Mouse (Mus musculus) lung, postnatal 4 days (tissue): ENCODE results near the gene Gm6993.

ENCODE experiments used
- DNase-seq, 2 experiments: peaks; one replicate each; pipeline ENCODE4 v3.0.0; 2021

Gene Gm6993

DNA sequence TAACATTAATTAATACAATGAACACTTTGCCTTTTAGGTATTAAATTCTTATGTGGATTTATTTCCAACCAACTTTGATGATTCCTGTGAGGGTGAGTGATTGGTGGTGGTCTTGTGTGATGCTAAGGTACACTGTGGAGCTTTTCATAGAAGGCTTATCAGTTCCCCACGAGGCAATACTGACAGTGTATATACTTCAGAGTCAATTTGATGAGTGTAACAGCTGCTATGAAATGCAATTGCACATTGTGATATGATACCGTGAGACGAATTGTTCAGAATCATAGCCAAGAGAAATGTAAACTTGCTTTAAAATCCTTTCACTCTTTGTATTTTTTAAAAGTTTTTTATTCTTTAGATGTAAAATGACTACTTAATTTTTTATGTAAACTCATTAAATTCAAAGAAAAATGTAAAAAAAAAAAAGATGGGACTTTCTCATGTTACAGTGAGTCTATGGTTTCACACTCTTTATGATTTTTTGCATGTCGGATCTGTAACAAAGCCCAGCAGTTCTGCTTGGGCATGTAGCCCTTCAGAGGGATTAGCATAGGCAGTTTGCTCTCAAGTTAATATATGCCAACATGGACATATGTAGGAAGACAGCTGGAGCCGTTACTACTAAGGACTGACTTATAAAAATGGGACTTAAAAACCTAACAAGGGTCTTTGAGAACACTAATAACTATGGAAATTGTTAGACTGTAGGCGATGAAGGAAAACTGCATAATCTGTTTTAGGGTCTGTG lies 1.2 kb downstream of the Gm6993 start:
- no peak for DNase-seq

DNA sequence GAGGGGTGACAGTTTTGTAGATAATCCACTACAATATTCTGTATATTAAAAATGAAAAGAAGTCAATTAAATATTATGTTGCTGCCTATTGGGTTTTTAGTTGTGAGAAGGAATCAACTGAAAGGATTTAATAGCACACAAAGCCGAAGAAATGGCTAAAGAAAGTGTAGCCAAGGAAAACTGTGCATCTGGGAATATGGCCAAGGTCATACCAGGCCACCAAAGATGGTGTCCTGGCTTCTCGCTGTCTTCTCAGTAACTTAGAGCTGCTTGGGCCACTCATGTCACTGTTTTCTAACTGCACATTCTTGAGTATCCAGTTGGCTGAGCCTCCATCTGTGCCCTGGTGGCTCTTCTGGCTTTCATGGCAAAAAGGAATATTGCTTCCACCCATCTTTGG lies 3.4 kb downstream of the Gm6993 start:
- DNase-seq = no peak

DNA sequence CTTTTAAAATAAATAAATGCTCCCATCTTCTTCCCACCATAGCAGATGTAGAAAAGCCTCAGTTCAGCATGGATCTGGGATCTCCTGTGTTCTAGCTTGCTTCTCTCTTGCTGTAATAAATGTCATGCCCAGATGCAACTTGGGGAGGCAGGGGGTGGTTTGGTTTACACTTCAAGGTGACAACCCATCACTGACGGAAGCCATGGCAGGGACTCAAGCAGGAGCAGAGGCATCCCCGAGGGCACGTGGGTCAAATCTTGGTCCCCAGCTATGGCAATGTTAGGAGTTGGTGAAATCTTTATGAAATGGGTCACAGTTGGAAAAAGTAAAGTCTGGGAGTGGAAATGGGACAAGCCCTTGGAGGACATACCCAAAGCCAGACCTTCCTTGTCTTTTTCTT lies 4.1 kb downstream of the Gm6993 start:
- no peak for DNase-seq

DNA sequence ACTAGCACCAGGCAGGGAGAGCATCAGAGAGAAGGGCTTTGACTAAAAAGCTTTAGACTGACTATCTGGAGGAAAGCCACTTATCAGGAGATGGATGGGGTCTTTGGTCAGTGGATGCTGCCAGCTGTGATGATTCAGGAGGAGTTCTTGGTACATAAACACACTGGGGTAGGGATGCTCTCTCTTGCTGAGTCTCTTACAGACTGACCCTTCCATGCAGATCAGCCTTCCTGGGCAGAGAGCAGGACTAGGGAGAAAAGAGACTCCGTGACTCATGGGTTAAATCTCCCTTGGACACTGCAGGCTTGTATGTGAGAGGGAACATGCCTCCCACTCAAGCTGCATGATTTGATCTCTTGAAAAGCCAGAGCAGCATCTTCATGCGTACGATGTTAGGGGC lies 5.6 kb downstream of the Gm6993 start:
- DNase-seq = no peak

DNA sequence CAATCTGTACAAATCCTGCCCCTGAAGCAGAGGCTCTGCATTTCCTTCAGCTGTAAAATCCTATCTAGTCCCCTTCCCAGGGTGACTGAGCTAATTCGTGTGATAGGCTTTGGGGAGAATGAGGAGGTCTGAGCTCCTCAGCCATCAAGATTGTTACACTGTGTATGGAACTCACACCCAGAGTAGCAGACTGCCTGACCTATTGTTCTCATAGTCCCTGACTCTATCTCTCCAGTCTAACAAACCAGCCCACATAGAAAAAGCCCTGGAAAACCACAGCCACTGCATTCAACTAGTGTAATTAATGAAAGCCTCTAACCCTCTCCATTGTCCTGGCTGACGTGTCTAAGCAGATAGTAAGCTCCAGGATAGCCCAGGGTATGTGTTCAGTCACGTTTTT lies 6.0 kb downstream of the Gm6993 start:
- DNase-seq = no peak

DNA sequence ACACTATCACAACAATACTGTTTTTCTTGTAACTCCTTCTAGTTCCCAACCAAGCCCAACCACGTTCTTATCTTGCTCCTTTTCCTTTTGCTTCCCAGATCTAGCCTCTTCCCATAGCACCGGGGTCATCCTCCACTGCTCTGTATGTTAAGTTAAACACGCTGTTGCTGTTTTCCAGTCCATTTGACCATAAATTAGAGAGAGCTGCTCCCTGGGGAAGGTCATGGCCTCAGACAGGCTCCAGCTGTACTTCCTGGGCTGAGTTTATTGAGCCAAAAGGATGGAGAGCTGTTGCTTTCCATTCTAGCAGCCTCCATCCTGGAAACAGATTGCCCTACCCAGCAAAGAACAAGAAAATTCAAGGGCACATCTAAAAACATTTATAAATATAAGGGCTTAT lies 7.6 kb downstream of the Gm6993 start:
- DNase-seq = no peak

DNA sequence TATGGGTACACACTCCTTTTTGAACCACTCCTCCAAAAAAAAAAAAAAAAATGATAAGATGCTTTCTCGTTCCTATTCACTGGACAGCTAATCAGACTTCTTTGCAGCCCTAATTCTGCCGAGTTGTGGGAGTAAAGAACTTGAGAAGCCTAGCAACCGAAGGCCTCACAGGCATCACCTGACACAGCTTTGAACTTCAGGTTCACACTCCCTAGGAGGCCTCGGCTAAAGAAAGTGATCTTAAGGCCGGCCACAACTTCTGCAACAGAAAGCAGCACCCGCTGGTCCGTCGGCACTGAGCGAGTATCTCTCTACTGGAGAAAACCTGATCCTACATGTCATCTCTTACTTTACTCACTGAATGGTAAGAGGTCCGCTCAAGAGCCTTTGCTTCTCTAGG lies 8.1 kb downstream of the Gm6993 start:
- no peak for DNase-seq

DNA sequence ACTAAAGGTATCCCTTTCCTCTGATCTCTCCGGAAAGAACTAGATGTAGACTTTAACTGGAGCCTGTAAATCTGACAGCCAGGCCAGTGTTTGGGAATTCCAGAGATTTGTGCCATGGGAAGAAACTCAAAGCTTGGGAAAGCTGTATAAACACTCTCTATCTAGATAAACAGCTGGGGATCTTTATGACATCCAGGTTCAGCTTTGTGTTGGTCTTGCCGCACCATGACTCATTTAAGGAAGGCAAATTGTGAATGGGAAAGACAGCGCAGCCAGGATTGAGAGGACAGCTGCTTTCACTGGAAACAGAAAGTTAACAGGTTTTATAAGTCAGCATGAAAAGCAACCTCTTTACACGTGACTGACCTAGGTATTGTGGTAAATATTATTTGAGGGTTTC lies 11.7 kb downstream of the Gm6993 start:
- DNase-seq = no peak

DNA sequence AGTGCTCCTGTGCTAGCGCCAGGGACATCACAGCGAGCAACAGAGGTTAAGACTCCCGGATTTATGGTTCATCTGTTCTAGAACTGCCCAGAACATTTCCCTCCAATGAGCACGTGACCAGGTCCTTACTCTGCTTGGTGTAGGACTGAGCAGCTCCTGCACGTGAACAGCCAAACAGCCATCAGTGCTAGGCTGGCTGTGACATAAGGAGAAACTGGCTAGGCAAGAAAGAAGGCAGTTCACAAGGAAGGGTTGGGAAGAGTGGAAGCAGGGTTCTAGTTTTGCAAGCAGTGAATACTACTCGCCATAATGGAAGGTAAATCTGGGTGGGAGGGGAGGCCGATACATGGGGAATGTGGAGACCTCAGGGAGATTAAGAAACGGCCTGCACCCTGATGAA lies 14.4 kb downstream of the Gm6993 start:
- no peak for DNase-seq

DNA sequence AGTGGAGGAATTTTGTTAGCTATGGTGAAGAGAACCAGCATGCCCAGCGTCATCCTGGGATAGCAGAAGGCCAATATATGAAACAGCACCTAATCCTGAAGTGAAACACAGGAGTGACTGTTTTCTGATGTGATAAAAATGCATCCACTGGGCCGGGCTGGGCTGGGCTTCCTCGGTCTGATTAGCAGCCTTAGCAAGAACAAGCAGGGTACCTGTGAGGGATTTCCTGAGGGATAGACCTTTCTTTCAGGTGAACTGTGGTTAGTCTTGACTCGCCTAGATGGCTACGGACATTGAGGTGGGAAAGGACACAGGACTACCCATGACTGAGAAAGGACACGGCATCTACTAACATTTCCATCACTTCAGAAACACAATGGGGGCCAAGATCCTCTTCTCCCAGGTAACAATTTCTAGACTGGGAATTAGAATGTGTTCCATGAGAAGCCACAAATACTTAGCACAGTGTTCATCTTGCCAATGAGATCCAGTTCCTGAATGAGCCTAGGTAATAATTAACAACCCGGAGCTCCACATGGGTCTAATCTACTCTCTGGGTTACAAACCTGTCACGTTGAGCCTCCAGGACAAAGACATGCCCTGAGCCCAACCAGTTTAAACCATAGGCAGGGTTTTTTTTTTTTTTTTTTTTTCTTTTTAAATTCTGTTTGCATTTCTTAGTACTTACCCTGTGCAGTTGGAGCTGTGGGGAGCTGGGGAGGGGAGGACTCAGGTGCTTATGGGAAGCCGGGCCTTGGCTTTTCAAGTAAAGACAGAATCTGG lies 15.7 kb downstream of the Gm6993 start:
- DNase-seq = no peak

DNA sequence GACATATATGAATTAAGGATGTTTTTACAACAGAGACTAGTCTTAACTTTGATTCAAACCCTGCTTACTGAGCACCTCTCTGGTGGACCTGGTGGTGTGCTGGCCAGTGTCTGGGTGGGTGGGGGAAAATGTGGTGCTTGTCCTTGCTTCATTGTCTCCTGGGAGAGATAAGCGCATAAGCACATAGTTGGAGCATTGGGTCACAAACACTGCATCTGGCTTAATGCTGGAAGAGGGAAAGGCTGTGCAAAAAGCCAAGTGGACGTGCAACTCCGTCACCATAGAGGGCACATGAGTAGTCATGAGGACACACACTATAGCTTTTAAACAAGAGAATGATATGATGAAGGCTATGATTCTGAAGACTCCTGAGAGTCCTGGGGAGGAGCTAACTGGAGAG lies 21.3 kb downstream of the Gm6993 start:
- DNase-seq = no peak

DNA sequence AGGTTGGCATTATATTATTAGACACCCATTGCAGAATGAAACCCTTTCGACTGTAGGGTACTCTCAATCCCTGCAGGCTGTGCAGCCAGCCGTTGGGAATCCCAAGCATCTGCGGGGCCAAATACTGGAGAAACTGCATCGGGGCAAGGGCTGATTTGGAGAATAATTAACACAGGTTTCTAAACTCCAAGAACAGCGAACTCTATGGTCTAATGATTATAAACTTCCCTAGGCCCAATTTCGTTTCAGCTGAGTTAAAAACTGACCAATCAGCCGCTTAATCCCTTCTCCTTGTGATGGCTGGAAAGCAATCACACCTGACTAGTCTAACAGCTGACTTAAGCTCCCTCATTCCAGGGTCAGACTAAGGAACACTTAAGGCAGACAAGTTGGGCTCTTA lies 23.4 kb downstream of the Gm6993 start:
- DNase-seq = no peak

DNA sequence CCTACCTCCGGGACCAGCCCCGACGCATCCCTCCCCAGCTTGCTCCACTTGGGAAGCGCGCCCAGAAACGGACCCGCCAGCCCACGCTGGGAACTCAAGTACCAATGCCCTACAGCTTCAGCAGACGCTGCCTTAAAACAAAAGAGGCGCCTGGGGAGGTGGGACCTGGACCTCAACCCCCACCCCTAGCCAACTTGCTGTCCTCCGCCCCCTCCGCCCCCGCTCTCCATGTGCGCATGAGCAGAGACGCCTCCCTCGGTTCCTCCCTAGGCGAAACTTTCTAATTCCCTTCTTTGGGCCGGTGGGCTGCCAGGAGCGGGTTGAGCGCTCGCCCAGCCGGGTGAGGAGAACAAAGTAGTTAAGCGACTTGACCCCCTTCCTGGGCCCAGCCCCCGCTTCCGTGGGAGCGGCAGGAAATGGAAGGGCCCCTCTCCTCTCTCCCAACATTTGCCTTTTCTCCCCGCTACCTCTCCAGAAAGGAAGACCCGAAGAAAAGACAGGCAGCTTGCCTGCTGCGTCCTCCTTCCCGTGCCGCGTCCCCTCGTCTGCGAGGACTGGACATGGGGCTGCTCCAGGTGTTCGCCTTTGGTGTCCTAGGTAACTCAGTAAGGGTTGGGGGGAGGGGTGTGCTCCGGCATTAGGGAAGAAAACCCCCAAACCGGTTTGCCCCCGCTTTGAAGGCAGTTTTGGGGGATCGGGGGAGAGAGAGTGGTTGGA lies 24.6 kb downstream of the Gm6993 start, which contains the start of gene Lamb1:
Gene Lamb1, plus strand, starts transcription at position 230 of the 717 bp plus-strand sequence.
- peak; percentile 71 to 83 for DNase-seq

DNA sequence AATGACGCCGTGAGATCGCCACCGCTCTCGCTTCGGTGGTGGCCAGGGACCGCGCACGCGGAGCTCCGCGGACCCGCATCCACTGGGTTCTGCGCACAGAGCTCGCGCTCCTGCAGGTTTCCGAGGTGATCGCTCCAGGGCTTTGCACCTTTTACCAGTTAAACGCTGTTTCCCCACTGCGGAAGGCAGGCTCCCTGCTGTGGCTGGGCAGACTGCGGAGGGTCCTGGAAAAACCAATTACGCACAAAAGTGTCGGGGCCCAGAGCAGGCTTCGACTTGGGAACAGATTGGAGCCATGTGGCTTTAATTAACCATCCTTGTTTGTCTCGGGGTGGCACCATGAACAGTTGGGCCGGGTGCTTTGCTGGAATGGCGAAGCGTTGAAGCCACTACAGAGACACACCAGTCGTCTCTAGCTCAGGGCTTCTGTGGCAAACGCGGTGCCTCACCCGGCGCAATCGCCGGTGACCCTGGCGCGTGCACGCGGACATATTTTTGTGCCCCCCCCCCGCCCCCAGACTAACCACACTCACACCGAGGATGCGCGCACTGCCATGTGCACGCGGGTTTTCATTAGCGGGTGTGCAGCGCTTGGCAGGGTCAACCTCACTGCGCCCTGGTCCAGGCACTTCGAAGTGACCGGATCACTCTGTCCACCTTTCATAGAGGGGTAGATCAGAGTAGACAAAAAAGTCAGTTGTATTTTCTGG lies 25.3 kb downstream of the Gm6993 start:
- peak; percentile 31 to 40 for DNase-seq

DNA sequence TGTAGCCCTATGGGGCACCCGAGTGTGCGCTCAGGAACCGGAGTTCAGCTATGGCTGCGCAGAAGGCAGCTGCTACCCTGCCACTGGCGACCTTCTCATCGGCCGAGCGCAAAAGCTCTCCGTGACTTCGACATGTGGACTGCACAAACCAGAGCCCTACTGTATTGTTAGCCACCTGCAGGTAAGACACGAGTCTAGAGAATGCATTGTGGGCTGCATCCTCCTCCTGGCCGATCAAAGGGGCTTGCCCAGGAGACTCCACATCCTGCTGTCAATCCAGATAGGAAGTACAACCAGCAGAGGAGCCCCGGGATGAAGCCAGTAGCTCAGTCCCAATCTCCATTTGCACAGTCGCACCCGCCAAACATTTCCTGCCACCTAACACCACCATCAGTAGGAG lies 26.1 kb downstream of the Gm6993 start:
- DNase-seq = peak in 1 of 2 experiments; percentile 25

DNA sequence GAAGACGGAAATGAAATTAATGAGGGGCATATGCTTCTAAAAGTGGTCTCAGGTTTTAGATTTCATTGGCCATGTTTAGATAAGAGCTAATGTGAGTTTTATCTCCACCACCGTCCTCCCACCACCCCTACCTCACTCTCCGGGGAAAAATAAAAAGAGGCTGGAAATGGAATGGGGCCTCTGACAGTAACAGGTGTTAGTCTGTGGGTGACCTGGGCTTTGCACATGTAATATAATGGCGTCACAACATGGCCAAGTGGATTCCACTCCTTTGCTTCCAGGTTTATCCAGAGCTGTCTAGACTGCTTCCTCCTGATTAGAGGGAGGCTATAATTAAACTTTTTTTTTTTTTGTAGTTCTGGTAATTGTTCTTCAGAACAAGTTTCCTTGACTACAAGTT lies 26.8 kb downstream of the Gm6993 start:
- DNase-seq = no peak

DNA sequence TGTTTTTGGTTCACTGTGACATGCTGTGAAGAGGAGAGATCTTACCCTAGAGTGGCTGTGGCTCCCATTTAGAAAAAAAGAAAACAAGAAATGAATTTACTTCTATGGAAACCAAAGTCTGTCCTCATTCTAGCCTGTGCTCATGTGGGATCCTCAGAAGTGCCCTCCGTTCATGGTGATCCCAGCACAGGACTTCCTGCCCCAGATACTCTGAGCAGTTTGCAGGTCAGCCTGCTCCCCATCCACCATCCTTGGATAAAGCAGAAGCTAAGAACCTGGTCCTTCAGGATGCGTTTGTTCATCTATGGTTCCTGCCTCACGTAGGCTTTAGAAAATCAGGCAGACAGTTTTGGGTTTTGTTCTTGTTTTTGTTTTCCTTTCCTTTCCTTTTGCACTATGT lies 27.7 kb downstream of the Gm6993 start:
- no peak for DNase-seq

DNA sequence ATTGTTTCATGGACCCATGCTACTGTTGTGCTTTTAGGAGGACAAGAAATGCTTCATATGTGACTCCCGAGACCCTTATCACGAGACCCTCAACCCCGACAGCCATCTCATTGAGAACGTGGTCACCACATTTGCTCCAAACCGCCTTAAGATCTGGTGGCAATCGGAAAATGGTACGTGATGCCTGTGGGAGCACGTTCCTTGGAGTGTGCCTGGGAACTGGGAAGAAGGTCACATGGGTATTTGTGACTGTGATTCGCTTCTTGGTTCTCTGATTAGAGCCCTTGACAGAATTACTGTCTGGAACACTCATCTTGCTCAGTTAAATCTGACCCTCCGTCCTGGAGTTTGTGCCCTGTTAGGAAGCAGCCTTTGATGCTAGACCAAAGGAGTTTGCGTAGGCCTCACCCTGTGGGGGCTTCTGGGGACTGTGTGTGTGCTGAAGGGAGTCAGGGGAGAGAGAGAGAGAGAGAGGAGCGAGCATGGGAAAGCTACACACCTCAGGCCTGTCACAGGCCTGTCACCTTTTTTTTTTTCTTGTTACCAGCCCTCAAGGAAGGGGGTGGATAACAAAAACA lies 28.5 kb downstream of the Gm6993 start:
- DNase-seq = no peak

DNA sequence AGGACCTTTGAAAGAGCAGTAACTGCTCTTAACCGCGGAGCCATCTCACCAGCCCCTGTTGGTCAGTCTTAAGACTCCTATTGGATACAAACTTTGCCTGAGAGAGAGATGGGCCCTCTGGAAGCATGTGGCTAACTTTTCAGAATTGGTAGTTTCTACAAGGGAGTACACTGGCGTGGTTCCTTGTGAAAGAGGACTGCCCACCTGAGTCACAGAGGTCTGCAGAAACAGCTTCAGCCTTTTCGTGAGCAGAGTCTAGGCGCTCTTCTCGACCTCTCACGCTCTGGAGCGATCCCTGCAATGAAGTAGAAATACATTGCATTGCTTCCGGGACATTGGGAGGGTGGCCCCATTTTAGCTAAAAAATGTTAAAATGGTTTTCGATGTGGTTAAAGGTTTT lies 29.8 kb downstream of the Gm6993 start:
- no peak for DNase-seq

DNA sequence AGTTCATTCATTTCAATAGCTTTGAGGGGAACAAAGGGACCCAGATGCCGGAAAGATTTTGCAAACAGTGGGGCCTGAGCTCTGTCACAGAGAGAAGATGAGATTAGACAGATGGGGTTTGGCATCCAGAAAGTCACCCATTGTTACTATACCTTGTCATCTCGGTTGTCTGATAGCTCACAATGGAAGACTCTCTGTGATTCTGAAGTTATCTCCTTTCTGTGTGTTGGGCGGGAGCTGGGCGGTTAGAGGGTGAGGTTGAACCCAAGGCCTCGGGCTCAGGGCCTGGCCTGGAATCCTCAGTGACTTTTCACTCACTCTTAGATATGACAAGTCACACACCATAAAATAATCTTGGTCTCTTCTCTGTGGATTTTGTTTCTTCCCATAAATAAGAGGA lies 30.2 kb downstream of the Gm6993 start:
- no peak for DNase-seq

DNA sequence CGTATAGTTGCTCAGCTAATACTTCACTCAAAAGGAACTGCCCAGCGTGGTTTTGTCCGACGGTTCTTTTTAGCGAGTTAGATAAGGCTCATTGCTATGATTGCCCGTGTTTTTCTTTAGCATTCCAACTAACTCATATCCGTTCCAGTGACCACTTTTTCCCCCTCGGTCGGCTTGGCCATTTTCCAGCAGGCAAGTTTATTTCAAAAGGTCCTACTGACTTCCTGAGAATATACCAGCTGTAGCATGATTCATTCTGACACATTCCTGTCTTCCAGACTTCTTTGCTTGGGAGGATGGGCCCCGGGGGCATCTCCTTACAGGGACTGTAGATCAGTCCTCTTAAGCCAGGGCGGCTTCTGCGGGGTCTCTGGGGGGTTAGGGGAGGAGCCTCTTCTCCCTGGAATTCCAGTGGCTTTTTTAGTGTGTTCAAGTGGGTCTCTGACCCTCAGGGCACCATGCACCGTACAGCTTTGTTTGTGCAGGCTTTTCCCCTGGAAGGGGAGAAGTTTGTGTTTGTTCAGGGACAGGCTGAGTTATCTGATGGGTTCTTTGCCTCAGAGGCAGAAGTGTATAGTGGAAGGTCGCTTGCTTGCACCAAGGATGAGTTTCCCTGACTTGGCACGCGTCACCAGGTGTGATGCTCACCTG lies 30.9 kb downstream of the Gm6993 start:
- DNase-seq = peak; percentile 81 to 89
